Mouse (Mus musculus): ENCODE results near the gene Lmo3.

The Lmo3 gene

DNA sequence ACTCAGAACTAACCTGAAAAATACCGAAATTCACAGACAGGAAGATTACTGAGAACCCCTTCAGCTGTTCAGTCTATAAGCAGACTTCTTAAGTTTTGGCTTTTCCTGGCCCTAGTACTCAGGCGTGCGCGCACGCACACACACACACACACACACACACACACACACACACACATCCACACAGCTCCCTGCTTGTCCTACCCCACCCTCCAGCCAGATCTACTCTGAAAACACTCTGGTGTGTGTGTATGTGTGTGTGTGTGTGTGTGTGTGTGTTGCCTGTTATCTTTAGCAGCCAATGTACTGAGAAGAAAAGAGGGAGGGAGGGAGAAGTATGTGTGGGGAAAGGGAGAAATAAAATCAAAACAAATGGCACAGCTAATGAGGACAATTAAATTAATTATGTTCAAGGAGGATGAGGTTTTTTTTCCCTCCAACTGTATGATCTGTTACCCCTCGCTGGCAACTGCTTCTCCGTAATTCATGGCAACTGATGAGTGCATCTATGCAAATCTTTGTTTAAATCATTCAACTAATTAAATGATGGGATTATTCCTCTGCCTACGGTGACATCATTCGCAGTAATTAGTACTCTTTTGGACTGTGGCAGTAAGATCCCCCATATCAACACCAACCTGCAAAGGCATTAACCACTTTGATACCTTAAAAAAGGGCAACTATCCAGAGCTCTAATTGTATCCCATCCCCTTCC is 157.1 kb downstream of the Lmo3 start:
- no peak for DNase-seq (ENCODE audit: low read depth, low spot score)

DNA sequence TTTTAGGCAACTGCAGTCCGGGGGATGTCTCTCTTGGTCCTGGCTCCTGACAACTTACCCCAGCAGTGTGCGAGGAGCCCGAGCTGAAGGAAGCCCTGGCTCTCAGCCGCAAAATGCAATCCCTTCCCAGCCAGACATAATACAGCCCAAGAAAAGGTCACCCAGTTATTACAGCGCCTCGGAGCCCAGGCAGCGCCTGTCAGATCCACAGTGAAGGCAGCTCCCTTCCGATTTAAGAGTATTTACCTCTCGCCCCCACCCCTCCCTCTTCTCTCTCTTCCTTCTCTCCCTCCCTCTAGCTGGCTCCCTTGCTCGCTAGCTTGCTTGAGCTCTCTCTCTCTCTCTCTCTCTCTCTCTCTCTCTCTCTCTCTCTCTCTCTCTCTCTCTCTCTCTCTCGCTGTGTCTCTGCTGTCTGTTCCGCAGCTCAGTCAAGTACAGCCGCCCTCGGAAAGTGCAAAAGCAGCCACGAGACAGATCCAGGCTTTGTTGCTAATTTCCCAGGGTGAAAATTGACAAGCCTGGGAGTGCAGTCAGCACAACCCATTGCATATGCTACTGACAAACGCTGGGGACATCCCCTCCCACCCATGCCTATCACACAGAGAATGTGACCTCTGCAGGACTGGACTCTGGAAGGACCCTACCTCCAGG is 159.0 kb downstream of the Lmo3 start:
- no peak for DNase-seq (ENCODE audit: low read depth, low spot score)

DNA sequence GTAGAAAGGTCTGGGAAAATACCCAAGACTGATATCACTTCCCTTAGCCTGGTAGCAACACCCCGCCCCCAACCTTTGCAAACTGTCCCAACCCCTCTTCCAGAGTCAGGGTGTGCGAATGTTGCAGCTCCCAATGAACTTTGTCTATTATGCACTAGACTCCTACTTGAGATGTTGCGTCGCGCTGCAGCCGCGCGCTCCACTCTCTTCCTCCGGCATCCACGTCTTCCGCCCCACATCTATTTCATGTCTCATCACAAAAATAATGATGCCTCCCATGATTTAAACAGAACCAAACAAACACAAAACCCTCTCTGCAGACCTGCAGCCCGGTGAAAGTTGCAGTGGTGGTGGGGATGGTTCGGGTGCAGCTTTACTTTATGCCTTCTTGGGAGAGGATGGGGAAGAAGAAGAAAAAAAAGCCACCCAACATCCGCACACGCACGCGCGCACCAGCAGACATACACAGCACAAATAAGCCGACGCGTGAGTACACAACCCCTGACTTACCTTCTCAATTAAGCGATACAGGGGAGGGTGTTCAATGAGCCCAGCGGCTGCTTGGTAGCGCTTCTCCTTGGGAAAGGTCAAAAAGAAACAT is 159.7 kb downstream of the Lmo3 start:
- DNase-seq (ENCODE audit: low read depth, low spot score): no peak

DNA sequence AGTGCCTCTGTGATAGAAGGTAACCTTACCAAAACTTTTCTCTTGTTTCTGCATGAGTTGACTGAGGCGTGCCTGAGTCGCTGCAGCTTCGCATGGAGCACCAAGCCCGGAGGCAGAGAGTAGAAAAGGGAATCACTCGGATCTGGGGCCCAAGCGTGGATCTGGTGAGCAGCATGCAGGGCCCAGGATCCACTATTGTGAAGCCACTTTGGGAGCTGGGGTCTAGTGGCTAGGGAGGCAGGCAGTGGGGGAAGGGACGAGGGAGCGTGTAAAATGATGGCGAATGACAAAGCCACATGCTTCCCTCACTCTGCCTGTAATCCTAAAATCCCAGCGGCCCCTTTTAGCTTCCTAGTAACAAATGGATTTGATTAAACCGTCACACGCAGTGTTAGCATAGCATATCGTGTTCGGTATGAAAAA is 160.6 kb downstream of the Lmo3 start:
- DNase-seq (ENCODE audit: low read depth, low spot score): no peak

DNA sequence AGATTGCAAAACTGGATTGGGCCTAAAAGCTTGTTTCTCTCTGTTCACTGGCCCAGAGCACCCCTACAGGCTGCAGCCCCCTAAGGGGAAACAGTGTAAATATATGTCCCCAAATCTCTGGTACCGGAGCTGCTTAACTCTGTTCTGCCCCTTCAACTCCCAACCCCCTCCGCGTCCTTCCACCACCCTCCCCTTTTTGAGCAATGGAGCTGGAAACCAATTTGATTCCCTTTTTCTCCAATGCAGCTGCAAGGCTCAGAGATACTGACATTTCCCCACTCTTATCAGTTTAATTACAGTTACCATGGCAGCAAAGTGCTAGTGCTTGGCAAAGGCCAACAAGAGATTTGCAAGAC is 161.3 kb downstream of the Lmo3 start:
- no peak for DNase-seq (ENCODE audit: low read depth, low spot score)

DNA sequence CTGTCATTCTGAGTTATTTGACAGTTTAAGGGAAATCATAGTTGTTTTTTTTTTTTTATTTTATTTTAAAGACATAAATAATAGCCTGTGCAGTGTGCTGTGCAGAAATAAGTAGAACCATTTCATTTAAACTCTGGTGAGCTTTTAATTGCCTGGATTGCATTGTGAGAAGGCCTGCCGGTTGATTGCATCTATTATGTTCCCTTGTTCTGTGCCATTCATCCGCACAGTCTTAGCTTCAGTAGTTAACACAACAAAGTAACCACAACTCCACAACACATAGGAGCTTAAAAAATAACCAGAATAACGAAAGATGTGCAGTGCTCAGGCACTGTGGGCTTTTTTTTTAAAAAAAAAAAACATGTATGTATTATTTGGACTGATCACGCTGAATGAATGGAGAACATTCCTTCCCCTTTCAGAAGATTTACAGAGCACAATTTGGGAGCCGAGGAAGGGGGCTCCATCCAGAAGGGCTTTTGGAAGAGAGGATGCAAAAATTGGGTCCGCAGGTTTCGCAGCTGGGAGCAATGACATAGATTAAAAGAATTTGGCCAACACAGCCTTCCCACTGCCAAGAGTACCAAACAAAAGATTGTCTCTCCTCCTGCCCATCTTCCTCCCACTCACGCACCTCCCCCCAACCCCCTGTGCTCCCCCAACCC is 161.8 kb downstream of the Lmo3 start:
- no peak for DNase-seq (ENCODE audit: low read depth, low spot score)

DNA sequence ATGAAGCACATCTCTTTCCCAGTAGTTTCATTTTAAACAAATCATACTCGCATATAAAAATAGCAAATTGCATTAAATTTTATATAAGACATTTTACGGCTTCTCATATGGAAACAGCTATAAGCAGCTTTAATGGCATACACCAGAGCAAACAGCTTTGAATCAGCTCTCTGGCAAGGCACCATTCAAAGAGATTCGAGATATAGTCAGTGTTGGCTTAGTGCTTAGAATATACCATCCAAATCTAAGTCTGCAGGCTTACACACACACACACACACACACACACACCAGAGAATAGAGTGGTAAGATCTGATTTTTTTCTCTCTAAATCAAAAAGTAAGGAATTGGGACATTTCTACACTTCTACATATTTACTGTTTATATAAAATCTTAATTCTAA is 169.7 kb downstream of the Lmo3 start:
- no peak for DNase-seq (ENCODE audit: low read depth, low spot score)

DNA sequence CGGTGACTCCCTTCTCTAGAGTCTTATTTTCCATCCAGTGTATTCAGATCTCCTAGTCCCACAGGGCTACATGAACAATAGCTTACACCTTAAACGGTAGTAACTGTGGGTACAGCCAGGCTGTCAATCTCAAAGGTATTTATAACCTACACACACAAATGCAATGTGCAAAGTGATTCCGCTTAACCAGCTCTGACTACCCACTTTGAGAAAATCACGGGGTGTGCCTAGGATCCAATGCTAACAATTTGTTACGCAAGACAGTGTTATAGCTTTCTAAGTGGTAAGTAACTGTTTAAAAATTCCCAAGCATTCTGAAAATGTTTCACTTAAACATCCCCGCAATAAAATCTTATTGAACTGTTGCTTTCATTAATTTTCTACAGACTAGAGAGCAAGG is 179.7 kb downstream of the Lmo3 start:
- DNase-seq (ENCODE audit: low read depth, low spot score): no peak

DNA sequence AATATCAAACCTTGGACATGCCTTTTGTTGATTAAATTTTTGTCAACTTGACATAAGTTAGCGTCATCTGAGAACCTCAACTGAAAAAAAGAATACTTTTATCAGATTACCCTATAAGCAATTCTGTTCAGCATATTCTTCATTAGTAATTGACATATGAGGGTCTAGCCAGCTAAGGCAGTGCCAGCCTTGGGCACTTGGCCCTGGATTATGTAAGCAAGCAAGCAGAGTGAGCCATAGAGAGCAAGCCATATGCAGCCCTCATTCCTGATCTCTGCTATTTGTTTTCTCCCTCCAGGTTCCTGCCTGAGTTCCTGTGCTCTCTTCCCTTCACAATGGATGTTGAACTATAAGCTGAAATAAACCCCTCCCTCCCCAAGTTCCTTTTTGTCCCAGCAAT is 182.9 kb downstream of the Lmo3 start:
- DNase-seq (ENCODE audit: low read depth, low spot score): no peak

DNA sequence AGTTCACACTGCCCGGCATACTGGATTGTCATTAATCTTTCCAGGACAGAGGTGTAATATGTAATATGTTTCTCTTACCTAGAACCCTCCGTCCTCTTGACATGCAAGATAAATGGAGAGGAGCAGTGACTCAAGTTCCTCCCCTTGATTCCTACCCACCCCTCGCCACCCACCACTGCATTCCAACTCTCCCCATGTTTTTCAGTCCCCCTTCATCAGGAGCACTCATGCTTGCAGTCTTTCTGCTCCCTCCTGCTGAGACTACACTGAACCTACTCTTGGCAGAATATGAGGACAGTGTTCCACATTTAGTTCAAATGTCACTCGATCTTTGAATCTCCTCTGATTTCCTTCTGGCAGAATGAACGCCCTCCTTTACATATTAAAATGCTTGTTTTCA is 190.7 kb downstream of the Lmo3 start:
- no peak for DNase-seq (ENCODE audit: low read depth, low spot score)

DNA sequence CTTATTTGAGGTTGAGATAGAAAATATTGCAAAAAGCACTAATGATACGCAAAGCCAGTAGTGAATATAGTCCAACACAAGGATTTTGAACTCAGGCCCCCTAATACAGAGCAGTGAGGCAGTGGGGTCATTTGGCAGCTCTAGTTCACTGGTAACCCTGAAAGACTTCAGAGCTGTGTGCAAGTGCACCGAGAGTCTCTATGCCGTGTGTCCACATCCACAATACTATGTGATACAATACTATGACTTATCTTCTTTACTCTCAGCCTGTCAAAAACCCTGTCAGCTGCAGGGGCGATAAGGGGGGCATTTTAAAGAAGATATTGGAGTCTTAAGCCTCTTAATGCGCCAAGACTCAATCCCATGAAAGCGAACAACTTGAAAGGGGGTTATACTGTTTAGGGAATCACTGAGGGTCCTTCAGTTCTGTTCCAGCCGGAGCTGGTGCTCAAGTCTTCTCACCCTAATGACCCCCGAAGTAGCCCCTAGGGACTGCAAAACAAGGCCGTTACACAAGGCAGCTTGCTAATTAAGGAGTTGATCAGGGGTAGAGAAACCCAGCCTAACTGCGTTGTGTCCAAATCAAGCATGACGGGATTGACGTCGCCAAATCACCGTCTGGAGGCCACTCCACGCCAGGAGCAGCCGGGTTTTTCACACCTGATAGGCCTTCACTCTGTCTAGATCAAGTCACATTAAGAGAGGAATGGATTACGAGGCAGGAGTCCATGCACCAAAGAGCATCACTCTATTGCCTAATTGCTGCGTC is 193.4 kb downstream of the Lmo3 start:
- no peak for DNase-seq (ENCODE audit: low read depth, low spot score)

DNA sequence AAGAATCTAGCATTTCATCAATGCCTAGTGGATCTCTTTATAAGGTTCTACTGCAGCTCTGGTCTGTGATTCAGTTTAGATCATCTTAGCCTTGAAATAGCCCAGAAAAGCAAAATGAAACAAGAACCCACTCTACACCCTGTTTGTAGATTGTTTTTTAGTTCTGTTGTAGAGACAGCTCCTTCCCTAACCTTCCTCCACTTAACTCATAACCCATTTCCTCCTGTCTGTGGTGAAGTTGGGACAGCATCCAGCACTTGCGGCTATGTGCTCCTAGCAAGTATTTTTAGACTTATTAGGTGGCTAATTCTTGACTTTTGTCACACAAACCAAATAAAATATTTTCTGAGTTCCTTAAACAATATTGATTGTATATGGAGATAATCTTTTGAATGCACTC is 198.6 kb downstream of the Lmo3 start:
- DNase-seq (ENCODE audit: low read depth, low spot score): no peak

DNA sequence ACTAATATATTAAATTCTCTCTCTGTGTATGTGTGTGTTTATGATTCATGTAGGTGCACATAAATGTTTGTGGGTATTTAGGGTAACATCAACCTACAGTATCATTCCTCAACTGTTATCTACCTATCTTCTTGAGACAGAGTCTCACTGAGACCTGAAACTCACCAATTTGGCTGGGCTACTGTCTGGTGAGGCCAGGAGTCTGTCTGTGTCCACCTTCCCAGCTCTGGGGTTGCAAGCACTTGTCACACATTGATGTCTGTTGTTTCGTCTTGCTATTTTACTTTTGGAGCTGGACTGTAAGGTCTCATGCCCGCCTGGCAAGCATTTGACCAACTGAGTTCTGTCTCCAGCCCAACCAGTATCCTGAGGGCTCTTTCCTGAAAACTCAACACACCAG is 210.6 kb downstream of the Lmo3 start:
- DNase-seq (ENCODE audit: low read depth, low spot score): no peak

DNA sequence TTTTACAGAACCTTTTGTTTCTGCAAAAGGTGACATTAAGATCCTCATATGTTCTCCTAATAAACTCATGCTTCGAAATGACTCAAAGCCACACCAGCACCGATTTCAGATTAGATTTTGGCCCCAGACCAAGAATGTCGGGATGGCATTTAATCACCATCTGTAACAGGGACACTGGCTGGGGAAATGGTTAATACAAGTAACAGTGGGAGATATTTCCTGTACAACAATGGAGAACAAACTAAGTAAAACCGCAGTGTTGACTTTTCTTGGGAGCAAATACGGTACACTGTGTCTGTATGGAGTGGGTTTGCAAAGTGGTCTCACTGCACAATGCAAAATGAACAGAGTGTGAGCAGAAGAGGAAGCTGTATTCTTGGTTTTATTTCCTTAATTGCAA is 217.7 kb downstream of the Lmo3 start:
- no peak for DNase-seq (ENCODE audit: low read depth, low spot score)

DNA sequence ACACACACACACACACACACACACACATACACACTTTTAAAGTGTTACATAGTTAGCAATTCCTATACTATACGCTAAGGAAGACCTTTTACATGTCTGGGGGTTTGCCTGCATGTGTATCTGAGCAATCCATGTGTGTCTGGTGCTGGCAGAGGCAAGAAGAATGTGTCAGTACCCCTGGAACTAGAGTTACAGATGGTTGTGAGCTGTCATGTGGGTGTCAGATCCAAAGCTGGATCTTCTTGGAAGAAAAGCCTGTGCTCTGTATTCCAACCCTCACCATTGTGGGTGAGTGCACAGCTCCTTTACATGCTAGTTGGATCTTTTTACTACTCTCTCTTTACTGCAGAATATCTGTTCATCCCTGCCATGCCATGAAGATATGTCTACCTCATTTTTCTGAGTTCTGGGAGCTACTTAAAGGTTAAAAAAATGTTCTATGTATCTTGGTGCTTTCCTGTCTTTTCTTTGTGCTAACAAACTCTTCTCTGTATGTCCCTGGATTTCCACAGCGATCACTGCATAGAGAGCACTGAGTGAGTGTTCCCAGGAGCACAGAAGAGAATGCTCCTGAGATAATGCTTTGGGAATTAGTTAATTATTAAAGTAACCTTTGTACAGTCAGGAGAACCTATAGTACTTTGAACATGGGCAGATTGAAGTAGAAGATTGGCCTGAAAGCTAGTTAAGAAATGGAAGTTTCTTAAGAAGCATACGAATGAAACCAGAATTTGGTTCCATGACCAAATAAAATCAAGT is 231.0 kb downstream of the Lmo3 start:
- DNase-seq (ENCODE audit: low read depth, low spot score): no peak

DNA sequence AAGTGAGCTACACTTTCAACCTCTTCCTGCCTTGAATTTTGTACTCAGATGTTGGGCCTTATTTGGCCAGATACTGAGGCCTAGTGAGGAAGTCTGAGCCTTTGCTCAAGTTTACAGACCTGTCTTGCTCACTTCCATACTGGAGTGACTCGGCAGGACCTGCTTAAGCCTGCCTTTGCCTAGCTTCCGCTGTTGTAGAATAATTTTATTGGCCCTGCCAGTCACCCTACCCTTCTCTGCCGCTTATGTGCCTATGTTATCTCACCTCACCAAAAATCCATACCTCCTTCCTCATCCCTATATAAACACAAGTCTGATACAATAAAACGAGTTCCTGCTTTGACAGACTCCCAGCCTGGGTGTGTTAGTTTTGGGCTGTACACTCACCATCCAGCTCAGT is 235.2 kb downstream of the Lmo3 start:
- no peak for DNase-seq (ENCODE audit: low read depth, low spot score)

DNA sequence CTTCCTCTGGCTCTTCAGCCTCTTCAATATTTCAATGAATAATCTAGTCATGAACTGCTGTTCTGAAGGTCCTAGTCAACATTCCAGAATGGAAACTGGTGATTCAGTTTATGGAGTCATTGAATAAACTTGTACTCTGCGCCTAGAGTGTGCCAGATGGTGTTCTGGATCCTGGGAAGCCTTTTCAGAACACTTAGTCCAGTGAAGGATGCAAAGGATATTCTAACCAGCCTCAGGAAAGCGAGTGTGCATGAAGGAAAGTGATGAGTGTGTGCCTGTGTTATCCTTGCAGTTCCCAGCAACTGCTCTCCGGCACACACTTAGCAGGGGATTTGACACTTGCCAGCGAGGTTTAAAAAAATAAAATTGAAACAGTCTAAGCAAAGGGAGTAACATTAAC is 245.9 kb downstream of the Lmo3 start:
- DNase-seq (ENCODE audit: low read depth, low spot score): no peak

DNA sequence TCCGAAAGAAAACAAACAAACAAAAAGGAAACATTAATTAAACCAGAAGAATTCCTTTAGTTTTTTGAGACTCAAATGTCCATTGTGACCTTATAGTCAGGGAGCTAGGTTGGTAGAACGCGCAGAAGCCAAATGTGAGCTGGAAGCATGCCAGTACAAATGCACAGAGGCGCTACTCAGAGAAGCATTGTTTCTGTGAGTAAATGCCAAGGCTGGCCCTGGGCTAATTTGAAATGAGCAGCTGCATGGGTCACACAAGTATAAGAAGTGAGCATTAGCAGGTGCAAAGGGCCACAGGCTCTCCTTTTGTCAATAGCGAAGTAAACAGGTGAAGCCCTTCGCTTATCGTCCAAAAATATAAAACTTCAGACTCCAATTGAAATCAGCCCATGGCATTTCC is 247.8 kb downstream of the Lmo3 start:
- DNase-seq (ENCODE audit: low read depth, low spot score): no peak

DNA sequence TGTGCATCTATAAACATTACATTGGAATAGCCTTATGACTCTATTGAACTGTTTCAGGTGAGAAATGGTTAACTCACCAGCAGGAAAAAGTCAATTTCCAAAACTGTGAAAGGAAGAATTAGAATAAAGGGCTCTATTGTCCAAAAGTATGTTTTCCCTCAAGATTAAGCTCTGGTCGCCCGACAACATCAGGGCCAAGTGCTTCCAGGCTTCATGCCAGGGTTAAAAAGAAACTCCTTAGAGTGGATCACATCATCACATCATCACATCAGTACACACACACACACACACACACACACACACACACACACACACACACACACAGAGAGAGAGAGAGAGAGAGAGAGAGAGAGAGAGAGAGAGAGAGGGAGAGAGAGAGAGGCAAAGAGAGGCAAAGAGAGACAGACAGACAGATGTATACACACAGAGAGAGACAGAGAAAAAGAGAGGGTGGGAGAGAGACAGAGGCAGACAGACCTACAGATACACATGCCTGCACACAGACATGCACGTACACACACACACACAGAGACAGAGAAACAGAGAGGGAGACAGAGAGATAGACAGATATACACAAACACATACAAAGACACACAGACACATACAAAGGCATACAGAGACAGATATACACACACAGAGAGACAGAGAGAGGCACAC is 255.9 kb downstream of the Lmo3 start:
- no peak for DNase-seq (ENCODE audit: low read depth, low spot score)

DNA sequence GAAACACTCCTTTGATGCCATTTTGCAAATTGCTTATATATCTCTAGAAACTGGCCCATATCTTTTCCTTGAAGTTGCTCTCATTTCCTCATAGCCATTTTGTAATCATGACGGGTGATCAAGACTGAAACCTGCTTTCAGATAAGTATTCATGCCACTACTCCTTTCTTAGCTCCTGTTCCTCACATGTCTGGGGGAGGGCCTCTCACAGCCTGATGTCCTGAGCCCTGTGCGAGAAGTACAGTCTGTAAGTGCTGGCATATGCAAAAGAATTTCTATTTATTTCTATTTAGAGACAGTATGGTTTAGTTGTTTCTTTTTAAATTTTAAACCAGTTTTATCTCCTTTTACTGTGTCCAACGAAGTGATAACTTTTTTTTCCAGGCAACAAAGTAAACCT is 256.6 kb downstream of the Lmo3 start:
- DNase-seq (ENCODE audit: low read depth, low spot score): no peak

DNA sequence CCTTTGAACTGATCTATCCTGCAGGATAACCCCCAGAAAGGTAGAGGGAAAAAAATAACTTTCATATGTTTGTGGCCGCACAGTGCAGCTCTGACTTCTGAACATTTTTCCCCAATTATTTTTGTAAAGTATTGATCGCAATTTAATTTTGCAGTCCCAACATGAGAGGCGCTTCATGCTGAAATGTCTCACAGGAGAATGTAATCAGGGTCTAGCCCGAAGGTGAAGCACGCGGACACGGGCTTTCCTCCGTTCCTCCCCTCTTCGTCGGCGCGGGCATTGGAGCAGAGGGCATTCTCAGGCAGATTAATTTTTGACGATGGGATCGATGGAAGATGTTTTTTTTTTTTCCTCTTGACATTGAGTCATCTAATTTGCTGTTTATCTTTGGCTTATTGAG is 258.4 kb downstream of the Lmo3 start:
- no peak for DNase-seq (ENCODE audit: low read depth, low spot score)

Measured in R1 (cell line).